Mouse (Mus musculus) gastrocnemius, adult 18-20 months (tissue): ENCODE measurements around the gene Cmtm8. TPM values are rescaled to one million over a fixed set of nuclear protein-coding genes. Genes with fewer than 3 reads are reported as not detected.

Experiments
- DNase-seq: peaks from one replicate; pipeline ENCODE4 v3.0.0; 2021; ENCODE audit warnings: low spot score
- long read RNA-seq, 2 experiments: library from polyadenylated mRNA; stranded (forward); transcript quantifications; one replicate each; pipeline ENCODE4 v2.0.0; 2021
- total RNA-seq, 2 experiments: library from RNA; stranded (reverse); gene quantifications; 2 replicates each; pipeline ENCODE4 v1.2.3; 2021

The Cmtm8 gene
- 1 to 10 TPM; 2.0 to 2.3 TPM for total RNA-seq
- long read RNA-seq, experiment 1, partial matches to known transcripts: 0 of 3 reads
- long read RNA-seq, experiment 1, other reads (novel, unspliced or antisense): 0 of 3 reads
- long read RNA-seq, experiment 2: 0 reads

DNA sequence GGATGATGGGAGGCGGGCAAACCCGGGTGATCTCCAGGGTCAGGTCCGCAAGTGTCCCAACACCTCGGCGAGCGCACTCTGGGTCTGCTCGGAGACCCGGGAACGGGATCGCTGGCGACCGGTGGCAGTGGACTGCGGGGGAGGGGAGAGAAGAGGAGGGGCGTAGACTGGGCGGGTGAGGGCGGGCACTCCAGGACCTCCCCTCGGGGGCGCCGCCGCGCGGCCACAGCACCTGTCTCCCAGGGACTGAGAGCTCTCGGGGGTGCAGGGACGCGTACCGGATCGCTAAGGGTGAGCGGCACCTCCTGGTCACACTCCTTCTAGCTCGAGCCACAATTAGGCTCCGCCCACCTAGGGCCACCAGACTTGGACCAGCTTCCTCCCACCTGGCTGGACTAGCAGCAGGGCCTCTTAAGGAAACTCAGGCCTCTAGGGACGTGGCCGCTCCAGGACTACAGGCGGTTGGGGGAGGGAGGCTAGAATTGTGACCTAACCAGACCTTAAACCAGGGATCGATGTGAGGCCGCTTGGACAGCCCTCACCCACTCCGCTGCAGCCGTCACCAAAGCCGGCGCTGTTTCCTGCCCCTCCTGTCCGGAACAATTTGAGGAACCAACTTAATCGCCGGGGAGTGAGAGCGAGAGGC, at the start of gene Cmtm8:
Gene Cmtm8 (minus strand): TSS at position 140 of the 646 bp plus-strand sequence.
- peak; percentile 56 for DNase-seq

DNA sequence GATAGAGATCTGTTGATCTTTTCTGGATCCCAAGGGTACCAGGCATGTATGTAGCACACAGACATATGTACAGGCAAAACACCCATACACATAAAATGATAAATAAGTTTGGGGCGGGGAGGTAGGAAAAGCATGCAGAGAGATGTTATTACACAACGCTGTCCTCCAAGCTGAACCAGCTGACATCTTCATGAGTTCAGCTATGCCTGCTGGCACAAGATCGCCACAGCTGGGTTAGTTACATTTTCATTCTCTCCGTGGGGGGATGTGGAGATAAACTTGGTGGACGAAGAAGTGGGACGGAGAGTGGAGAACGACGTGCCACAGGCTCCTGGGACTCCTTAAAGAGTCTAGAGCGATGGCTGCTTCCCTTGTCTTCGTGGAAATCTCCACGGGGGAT, 49.0 kb upstream of the Cmtm8 start:
- no peak for DNase-seq

DNA sequence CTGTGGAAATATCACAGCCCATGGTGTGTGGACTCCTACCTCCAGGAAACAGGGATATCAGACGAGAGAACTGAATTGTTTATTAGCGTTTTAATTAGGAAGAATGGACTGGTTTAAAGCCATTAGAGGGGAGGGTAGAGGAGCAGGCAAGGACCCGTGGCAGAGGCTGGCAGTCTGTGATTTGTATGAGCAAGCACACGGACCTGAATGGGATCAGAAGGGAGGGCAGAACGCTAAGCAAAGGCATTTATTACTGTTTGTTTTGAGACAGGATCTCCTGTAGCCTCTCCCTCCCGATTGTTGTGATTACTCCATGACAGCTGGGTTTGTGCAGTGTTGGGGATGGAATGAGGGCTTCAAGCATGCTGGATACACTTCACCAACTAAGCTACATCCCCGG, 46.4 kb upstream of the Cmtm8 start:
- DNase-seq: no peak

DNA sequence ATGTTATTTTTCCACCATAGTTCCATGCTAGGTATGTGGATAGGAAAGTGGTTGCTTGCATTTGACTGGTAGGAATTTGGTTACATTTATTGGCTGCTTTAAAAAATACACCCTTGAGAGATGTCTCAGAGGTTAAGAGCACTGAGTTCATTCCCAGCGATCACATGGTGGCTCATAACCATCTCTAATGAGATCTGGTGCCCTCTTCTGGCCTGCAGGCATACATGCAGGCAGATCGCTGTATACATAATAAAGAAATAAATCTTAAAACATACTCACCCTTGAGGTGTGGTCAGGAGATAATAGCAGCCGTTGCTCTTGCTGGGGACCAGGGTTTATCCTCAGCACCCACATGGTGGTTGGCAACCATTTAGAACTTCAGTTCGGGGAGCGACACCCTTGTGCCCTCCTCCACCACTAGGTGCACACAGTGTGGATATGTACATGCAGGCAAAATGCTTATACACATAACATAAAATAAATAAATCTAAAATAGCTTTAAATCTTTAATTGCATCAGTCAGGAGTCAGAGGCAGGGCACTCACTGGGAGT, 45.0 kb upstream of the Cmtm8 start:
- no peak for DNase-seq

DNA sequence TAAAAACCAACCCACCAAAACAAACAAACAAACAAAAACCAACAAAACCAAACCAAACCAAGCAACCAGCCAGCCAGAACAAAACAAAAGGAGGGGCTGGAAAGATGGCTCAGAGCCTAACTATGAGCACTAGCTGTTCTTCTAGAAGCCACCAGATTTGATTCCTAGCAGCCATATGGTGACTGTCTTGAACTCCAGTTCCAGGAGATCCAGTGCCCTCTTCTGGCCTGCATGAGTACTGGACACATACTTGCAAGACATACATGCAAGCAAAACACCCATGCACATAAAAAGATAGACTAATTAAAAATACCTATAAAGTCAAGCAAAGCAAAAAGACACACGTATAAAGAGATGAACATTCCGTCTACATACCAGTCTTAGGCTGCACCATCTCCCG, 43.7 kb upstream of the Cmtm8 start:
- no peak for DNase-seq

DNA sequence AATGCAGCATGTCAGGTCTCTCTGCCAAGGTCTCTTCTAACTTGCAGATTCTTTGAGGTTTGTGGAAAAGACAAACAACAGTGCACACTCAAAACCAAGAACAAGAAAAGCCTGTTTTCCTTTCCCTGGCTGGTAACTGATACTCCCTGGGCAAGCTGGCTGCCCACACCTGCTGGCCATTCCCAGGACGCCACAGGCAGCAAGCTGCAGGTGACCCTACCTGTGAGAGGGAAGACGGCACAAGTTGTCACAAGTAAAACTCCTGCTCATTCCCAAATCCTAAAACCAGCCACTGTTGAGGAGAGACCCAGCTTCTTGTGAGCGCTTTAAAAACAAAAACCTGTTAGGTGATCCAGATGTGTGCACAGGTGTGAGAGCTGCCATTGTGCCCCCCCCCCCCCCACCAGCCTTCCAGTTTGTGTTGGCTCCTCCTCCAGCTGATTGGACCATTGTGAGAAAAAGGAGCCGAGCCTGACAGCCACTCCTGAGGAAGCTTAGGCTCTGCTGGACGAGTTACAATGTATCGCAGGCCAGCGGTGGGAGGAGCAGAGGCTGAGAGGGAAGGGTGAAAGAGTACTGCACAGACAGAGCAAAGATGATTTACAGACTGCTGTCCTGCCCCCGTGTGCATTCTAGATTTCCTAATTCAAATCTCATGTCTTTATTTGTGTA, 42.2 kb upstream of the Cmtm8 start:
- DNase-seq: no peak

DNA sequence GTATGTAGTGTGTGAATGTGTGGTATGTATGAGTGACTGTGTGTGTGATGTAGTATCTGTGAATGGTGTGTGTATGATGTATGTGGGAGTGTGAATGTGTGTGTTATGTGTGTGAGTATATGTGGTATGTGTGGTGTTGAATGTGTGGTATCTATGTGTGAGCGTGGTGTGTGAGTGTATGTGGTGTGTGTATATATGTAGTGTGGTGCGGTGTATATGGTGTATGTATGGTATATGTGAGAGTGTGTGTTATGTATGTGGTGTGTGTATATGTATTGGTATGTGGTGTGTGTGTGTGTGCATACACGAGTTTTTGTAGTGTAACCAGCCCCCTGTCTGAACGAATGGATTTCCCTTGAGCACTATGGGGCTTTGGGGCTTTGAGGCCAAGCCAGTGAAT, 41.6 kb upstream of the Cmtm8 start:
- no peak for DNase-seq

DNA sequence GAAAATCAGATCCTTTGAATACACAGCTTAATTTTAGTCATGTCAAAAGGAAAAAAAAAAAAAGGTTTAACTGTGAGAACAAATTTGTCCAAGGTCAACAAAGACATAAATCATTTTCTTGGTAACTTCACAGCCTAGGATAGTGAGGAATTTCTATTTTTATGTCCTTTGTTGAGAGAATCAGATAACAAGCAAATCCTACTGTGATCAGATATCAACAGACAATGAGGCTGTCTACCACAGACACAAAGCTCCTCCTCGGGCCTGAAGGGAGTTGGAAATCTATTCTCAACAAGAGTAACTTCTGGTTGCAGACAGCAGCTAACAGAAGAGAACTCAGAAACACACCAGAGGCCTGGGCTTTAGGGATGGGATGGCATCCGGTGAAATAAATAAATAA, 38.0 kb upstream of the Cmtm8 start:
- DNase-seq: no peak

DNA sequence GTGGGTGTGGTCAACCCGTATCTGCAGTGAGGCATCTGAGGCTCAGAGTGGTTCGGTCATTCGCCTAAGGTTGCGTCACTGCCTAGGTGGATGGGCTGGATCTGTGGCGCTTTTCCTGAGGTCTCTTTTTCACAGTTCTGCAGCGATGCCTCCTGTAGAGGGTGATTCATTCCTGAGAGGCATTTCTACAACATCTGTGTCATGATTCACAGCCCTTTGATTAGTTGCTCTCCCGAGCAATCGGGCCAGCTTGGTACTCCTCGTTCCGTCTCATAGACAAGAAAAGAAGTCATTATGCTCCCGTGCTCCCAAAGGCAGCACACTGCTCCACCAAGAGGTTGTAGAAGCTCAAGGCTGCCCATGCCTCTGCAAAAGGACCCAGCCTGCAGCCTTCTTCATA, 11.4 kb upstream of the Cmtm8 start:
- DNase-seq: no peak

DNA sequence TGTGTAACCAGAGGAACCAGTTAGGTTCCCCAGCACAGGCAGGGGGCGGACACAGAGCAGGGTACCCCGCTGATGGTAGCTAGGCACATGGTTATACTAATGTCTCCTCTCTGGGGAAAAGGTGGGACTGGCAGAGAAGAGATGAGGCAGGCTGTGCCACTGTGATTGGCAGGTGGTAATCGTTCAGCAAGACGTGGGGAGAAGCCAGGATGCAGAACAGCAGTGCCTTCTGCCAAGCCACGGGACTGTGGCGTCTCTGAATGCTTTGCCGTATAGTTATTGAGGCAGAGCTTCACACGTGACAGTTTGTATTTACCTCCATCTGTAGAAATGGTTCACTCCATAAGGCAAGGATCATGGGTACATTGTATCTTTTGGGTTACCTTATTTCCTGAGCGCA, 10.7 kb upstream of the Cmtm8 start:
- no peak for DNase-seq

DNA sequence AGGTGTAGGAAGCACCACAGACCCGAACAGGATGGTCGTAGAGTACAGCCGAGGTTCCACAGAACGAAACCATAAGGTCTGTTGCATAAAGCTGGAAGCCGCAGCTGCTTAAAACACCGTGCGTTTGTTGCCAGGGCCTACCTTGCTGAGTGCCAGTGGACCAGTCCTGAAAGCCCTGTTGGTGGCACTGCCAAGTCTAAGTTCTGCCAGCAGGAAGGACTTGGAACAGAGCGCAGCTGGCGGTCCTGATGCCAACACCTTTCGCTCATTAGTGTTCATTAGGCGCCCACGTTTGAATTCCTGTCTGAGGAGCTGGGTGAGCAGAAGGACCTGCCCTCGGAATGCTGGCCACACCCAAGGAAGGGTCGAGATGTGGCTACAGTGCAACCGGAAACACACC, 9.4 kb upstream of the Cmtm8 start:
- DNase-seq: no peak

DNA sequence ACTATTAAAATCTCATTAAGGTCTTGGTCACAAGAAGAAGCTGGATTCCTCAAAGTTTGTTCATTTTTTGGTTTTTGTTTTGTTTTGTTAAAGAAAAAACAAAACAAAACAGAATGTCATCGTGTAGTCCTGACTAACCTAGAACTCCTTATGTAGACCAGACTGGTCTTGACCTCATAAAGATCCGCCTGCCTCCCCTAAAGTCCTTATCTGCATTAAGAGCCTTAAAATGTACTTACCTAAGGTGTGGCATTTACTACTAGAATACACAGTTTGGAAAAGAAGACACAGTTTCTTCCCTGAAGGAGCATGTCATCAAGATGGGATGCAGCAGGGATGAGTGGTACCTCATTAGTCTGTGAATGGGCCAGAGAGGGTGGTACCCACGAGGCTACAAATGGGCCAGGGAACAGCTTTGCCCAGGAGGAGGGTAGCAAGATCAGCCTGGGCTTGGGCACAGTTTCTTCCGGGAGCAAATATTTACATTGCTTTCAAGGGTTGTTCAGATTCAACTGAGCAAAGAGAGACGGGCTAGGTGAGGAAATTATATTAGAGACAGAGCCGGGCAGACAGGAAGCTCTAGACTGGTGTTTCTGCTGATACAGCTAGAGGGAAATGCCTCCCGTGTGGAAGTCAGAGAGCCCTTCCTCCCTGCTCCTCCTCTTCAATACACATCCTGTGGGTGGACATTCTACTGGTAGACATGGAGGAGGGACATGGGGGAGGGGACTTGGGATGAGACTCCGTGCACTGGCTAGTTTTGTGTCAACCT, 7.6 kb upstream of the Cmtm8 start:
- no peak for DNase-seq

DNA sequence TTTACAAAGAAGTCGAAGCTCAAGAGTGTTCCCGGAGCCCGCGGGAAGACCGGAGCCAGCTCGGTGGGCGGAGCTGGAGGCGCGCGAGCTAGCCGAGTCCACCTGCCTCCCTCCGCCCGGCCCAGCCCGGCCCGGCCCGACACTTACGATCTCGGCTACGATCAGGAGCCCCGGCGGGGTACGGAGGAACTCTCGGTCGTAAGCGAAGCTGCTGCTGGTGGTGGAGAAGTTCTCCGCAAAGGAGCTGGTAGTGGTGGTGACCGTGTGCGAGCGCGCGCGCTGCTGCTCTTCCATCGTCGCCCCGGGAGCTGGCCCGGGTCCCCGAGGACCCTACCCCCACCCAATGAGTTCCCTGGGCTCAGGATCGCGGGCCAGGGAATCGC, 331 bp downstream of the Cmtm8 start:
- DNase-seq: peak; percentile 4

DNA sequence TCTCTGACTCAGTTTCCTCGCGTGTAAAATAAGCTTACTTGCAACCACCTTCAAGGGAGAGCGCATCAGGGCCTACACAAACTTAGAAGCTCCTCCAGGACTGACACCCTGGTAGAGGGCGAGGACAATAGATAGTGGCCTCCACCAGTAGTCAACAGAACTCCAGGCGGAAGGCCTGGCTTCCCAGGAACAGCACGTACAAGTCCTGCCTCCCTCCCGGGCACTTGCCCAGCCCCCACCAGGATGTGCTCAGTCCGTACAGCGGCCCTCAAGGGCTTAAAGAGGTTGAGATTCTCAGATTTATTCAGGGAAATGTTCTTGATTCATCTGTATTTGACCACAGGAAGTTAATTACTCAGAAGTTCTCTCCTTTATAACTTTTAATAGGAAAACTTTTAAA, 1.1 kb downstream of the Cmtm8 start:
- DNase-seq: peak; percentile 7

DNA sequence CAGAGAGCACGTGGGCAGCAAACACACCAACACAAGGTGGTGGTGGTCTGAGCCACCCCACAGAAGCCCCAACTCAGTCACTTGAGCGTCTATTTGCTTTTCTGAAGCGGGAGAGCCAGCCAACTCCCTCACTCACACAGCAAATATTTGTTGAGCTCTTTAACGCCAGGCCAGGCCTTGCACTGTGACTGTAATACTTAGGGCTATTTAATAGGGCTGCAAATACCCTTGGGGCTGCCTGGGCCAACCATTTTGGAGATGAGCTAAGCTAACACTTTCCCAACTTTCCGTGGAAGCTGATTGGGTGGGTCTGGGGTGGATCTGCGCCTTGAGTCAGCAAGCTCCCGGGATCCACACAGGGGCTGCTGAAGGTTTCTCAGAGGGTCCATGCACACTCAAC, 1.7 kb downstream of the Cmtm8 start:
- peak; percentile 13 for DNase-seq

DNA sequence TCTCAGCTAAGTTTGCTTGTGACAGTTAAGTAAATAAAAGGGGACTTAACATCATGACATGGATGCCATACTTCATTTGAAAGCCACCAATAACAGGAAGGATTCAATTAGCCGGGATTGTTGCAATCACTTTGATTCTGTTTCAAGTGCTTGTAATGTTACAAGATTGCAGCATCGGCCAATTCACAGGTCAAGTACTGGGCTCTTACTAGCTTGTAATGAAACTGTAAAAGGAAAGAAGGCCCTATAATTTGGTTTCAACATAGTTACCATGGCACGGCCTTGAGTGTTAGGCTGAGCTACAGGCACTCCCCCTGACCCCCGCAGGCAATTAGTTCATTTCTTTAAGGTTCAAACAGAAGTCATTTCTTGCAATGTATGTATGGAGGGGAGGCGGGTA, 5.1 kb downstream of the Cmtm8 start:
- no peak for DNase-seq

DNA sequence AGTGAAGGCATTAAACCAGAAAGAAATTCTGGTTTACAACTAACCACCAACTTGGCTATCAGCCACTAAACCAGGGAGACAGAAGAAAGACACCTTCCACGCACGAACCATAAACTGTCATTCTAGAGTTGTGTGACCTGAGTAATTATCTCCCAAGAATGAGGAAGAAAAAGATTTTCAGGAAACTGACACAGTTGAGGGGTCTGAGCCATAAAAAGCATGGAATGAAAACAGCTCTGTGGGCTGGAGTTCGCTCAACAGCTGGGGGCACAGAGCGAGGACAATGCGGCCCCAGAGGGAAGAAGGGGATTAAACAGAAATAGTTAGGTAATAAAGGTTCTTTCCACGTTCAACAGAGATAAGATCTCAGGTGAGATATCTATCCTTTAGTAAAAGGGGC, 12.4 kb downstream of the Cmtm8 start:
- DNase-seq: no peak

DNA sequence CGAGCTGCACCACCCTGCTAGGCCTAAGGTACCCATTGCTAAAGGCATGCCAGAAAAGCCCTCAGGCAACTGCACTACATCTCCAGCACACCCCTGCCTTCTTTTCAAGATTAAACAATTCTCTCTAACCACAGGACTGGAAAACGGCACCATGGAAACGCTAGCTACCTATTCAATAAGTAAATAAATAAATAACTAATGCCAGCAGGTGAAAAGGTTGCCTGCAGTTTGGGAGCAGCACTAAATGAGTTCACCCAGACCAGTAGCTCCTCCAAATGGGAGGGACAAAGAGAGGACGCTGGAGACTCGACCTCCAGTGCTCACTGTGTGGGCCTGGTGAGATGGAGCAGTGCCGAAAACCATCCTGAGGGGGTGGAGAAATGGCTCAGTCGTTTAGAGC, 13.6 kb downstream of the Cmtm8 start:
- DNase-seq: no peak

DNA sequence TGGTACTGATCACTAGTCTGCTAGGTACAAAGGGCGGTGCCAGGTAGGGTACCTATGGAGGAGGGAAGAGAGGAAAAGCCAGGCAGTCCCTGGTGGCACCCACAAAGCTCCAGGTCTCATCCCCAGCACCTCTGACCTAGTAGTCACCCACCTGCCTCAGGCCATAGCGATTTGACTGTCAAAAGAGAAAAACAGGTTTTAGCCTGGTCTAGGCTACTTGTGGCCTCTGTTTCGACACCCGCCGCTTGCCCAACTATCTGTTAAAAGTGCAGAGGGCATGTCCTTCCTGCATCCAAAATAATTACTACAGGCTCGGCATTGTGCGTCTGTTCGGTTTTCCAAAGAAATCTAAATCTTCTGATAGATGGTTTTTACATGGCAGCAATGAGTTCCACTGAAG, 14.3 kb downstream of the Cmtm8 start:
- no peak for DNase-seq

DNA sequence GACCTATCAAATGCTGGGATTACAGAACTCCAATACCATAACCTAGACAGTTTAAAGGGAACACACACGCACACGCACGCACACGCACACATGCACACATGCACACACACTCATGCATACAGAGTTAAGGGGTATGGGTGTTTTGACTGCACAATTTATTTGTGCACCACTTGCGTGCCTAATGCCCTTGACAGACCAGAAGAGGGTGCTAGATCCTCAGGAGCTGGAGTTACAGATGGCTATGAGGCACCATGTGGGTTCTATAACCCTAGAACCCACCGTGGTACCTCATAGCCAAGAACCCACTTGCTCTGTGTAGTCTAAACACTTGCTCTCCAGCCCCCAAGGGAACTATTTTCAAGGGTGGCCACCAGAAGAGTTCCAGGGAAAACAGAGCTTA, 15.6 kb downstream of the Cmtm8 start:
- no peak for DNase-seq

DNA sequence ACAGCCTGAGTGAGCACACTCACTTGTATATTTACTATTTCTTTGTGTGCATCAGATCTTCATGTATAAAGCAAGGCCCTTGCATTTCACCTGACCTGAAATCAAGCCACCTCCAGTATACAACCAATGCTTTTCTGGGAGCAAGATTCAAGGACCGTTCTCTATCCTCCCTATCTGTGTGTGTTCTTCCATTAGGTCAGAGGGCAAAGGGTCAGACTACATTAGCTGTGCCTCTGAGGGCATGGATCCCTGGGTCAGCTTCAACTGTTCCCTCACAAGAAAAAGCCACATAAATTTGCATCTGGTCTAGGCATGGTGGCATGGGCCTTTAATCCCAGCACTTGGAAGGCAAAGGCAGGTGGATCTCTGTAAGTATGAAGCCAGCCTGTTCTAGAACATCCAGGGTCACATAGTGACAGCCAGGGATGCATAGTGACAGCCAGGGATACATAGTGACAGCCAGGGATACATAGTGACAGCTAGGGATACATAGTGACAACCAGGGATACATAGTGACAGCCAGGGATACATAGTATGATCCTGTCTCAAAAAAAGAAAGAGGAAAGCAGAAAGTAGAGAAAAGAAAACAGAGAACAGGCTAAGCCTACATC, 16.6 kb downstream of the Cmtm8 start:
- DNase-seq: no peak

DNA sequence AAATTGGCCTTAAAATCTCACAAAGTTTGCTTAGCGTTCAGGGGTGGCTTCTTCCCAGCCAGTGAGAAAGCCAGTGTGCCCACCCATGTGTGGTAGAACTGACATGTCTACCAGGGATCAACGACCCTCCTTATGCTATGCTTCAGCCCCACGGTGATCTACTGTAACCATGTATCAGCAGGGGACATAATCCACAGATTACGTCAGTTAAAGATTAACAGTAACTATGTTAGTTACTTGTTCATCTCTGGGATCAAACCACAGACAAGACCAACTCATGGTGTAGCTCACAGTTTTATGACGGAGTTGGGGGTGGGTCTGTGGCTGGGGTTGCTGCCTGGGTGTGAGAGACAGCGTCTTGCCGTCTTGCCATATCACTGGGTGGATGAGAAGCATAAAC, 19.8 kb downstream of the Cmtm8 start:
- DNase-seq: no peak
